Mouse (Mus musculus): ENCODE data around the gene Nprl2.

Nprl2 gene

GRCm38 (mm10) chr9:107578587-107578986 is 36.6 kb downstream of the Nprl2 start, which contains the start of gene Naa80:
Naa80 (plus strand) TSS chr9:107578887.
- no peak for DNase-seq

GRCm38 (mm10) chr9:107579023-107579900 is 37.2 kb downstream of the Nprl2 start:
- no peak for DNase-seq

GRCm38 (mm10) chr9:107580501-107581317 is 38.7 kb downstream of the Nprl2 start, which contains the start of gene Hyal3:
Hyal3 (plus strand) TSS chr9:107580818.
- DNase-seq = peak; percentile 98

GRCm38 (mm10) chr9:107581584-107581983 is 39.6 kb downstream of the Nprl2 start:
- DNase-seq = no peak

GRCm38 (mm10) chr9:107582509-107583062 is 40.6 kb downstream of the Nprl2 start:
- DNase-seq = no peak

GRCm38 (mm10) chr9:107583174-107583573 is 41.1 kb downstream of the Nprl2 start:
- no peak for DNase-seq

GRCm38 (mm10) chr9:107586504-107586903 is 44.5 kb downstream of the Nprl2 start:
- DNase-seq = no peak

- peak; percentile 100 for DNase-seq
Measured at GRCm38 (mm10) chr9:107586974-107587832, 45.2 kb downstream of the Nprl2 start, which contains the start of gene Ifrd2. Ifrd2 (plus strand) TSS chr9:107587642.

- DNase-seq = peak; percentile 66
Measured at GRCm38 (mm10) chr9:107587833-107588639, 46.0 kb downstream of the Nprl2 start.

GRCm38 (mm10) chr9:107590058-107590772 is 48.2 kb downstream of the Nprl2 start:
- peak; percentile 81 for DNase-seq

GRCm38 (mm10) chr9:107590773-107591060 is 48.7 kb downstream of the Nprl2 start:
- no peak for DNase-seq

GRCm38 (mm10) chr9:107593101-107593976 is 51.3 kb downstream of the Nprl2 start:
- no peak for DNase-seq

GRCm38 (mm10) chr9:107594281-107595062 is 52.4 kb downstream of the Nprl2 start:
- DNase-seq = no peak

Measured in lung, postnatal 10 days (tissue).